Comparison of ENCODE assay signal across 10 mouse cellular contexts in the genomic region with DNA sequence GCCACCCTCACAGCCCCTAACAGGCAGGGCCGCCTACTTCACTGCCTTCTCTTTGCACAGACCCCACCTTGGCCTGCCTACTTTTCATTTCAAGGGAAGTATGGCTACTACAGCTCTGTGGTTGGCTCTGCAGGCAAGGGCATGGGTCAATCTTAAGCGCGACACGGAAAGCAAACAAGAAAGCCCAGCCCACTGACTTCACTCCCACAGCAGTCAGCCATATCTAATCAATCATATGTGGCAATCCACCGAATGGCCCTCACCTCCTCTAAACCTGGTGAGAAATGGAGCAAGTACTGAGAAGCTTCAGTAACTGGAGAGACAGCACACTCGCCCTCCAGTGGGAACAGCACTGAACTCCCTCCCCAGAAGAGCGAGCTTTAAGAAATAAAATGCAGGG. TPM values are rescaled to one million over a fixed set of nuclear protein-coding genes. Genes with fewer than 3 reads are reported as not detected.
A peak's percentile ranks its signal among the peaks of the same experiment; 100 is the strongest.
DNase-seq lines count a peak whose midpoint lies in the region; ATAC-seq and TF ChIP-seq lines count a peak whose summit lies in the region.
"Had no signal": no experiment of that assay in that cellular context is flagged by ENCODE, and none has a peak within 500 bp of the region (broad histone marks: within the 10 kb centered on the region; RNA-seq: fewer than 3 reads in every experiment).

No protein-coding gene starts in this region.

- no peaks in the 10 kb centered on the region for H3K9me3 ChIP-seq in kidney, embryonic 16.5 days (ENCODE audit: low read length)
- H3K9me3 ChIP-seq in liver, embryonic 14.5 days (ENCODE audit: control insufficient read depth, low read length): no peaks in the 10 kb centered on the region
- no peaks in the 10 kb centered on the region for H3K9me3 ChIP-seq in kidney, embryonic 15.5 days (replicated peaks)
- H3K9me3 ChIP-seq in heart, embryonic 11.5 days (replicated peaks; ENCODE audit: control insufficient read depth, low read length): no peaks in the 10 kb centered on the region
- H3K9me3 ChIP-seq: hindbrain, embryonic 15.5 days had no signal

- no peak for DNase-seq in kidney, adult 2 months
- peak; percentile 16 for DNase-seq in NIH3T3 (ENCODE audit: low read depth)
- peak; percentile 30 for DNase-seq in embryo, embryonic 10.5 days (ENCODE audit: low spot score)
- peak in 1 of 3 experiments; percentile 28 for DNase-seq in liver, embryonic 14.5 days (ENCODE audit: low read depth in 3 of 3, low spot score in 3 of 3)
- no peak for DNase-seq in kidney, postnatal 10 days
- DNase-seq: forebrain, postnatal 0 days had no signal

- no peaks in the 10 kb centered on the region for H3K36me3 ChIP-seq in kidney, embryonic 16.5 days (ENCODE audit: insufficient read depth, low read length)
- H3K36me3 ChIP-seq in kidney, adult 2 months (ENCODE audit: control insufficient read depth, insufficient read depth, low read length): no peaks in the 10 kb centered on the region
- H3K36me3 ChIP-seq in liver, embryonic 14.5 days (replicated peaks; ENCODE audit: control insufficient read depth, insufficient read depth, low read depth): no peaks in the 10 kb centered on the region
- no peaks in the 10 kb centered on the region for H3K36me3 ChIP-seq in kidney, embryonic 15.5 days
- no peaks in the 10 kb centered on the region for H3K36me3 ChIP-seq in heart, embryonic 11.5 days (ENCODE audit: control insufficient read depth, insufficient read depth, low read length)
- H3K36me3 ChIP-seq: hindbrain, embryonic 15.5 days had no signal

- H3K27me3 ChIP-seq in kidney, embryonic 16.5 days (ENCODE audit: insufficient read depth, low read length): peaks cover 5% of the 10 kb centered on the region
- H3K27me3 ChIP-seq in kidney, adult 2 months (replicated peaks; ENCODE audit: control insufficient read depth, insufficient read depth, low read length): no peaks in the 10 kb centered on the region
- peaks cover 4% of the 10 kb centered on the region for H3K27me3 ChIP-seq in liver, embryonic 14.5 days (ENCODE audit: control insufficient read depth, insufficient read depth, low read length)
- H3K27me3 ChIP-seq in kidney, embryonic 15.5 days: peaks cover 3% of the 10 kb centered on the region
- H3K27me3 ChIP-seq in heart, embryonic 11.5 days (ENCODE audit: control insufficient read depth, insufficient read depth, low read length): no peaks in the 10 kb centered on the region
- H3K27me3 ChIP-seq: hindbrain, embryonic 15.5 days had no signal

- no peak overlapping the region for H3K27ac ChIP-seq in kidney, embryonic 16.5 days (ENCODE audit: low read length)
- H3K27ac ChIP-seq in kidney, adult 2 months (ENCODE audit: insufficient read depth, low read depth, low read length): no peak overlapping the region
- no peak overlapping the region; the same call in 1 of the 2 replicates for H3K27ac ChIP-seq in liver, embryonic 14.5 days
- H3K27ac ChIP-seq in kidney, embryonic 15.5 days: no peak overlapping the region
- no peak overlapping the region for H3K27ac ChIP-seq in heart, embryonic 11.5 days (ENCODE audit: low read depth, low read length)
- H3K27ac ChIP-seq: hindbrain, embryonic 15.5 days had no signal

- ATAC-seq in kidney, embryonic 16.5 days (ENCODE audit: low FRiP score, low TSS enrichment): no peak
- ATAC-seq in liver, embryonic 14.5 days (ENCODE audit: insufficient read depth): no peak
- ATAC-seq in kidney, embryonic 15.5 days (replicated peaks; ENCODE audit: low FRiP score): no peak
- ATAC-seq in heart, embryonic 11.5 days (replicated peaks; ENCODE audit: insufficient number of reproducible peaks, low FRiP score, low TSS enrichment): no peak
- ATAC-seq: forebrain, postnatal 0 days had no signal

- no peak for TF ChIP-seq EP300 in liver, embryonic 14.5 days (IDR thresholded peaks at IDR 0.05; ENCODE audit: low read depth)

- no peak; the same call in 1 of the 2 replicates for TF ChIP-seq CTCF in kidney, adult 2 months (conservative IDR thresholded peaks at IDR 0.05; ENCODE audit: insufficient read depth, insufficient read length, low read depth, low read length)
- TF ChIP-seq CTCF in liver, embryonic 14.5 days (IDR thresholded peaks at IDR 0.05; ENCODE audit: low read depth): 0 out of 2 replicates have a peak, but pooled peaks have one; percentile 11

- H3K9ac ChIP-seq in kidney, embryonic 16.5 days (replicated peaks; ENCODE audit: low read length): no peak overlapping the region
- peak overlapping the region; percentile 29; the same call in 1 of the 2 replicates for H3K9ac ChIP-seq in liver, embryonic 14.5 days (replicated peaks)
- H3K9ac ChIP-seq in kidney, embryonic 15.5 days: no peak overlapping the region
- no peak overlapping the region for H3K9ac ChIP-seq in heart, embryonic 11.5 days (ENCODE audit: low read depth, low read length)
- H3K9ac ChIP-seq: forebrain, postnatal 0 days; hindbrain, embryonic 15.5 days had no signal

- no peak overlapping the region for H3K4me3 ChIP-seq in kidney, embryonic 16.5 days (ENCODE audit: low read length)
- H3K4me3 ChIP-seq in kidney, adult 2 months (ENCODE audit: insufficient read depth, low read depth, low read length): no peak overlapping the region
- H3K4me3 ChIP-seq in liver, embryonic 14.5 days (ENCODE audit: insufficient read depth in 1 of 2, low read depth in 2 of 2, low read length in 2 of 2): peak overlapping the region in 1 of 2 experiments; percentile 8; a peak in 2 of 4 replicates
- H3K4me3 ChIP-seq in kidney, embryonic 15.5 days (replicated peaks): no peak overlapping the region
- no peak overlapping the region for H3K4me3 ChIP-seq in heart, embryonic 11.5 days (ENCODE audit: low read depth, low read length)
- H3K4me3 ChIP-seq: hindbrain, embryonic 15.5 days had no signal

- WGBS in kidney, embryonic 16.5 days: 29% methylated on average over 7 of the region's 7 CpGs
- 52% methylated on average over 7 of the region's 7 CpGs for WGBS in kidney, adult 2 months
- WGBS in liver, embryonic 14.5 days (ENCODE audit: insufficient replicate concordance): 22% methylated on average over 7 of the region's 7 CpGs
- WGBS in kidney, embryonic 15.5 days: 24% methylated on average over 7 of the region's 7 CpGs
- 37% methylated on average over 7 of the region's 7 CpGs for WGBS in heart, embryonic 11.5 days (ENCODE audit: insufficient replicate concordance)

- peaks cover 39% of the 10 kb centered on the region for H3K4me1 ChIP-seq in kidney, embryonic 16.5 days (ENCODE audit: insufficient read depth, low read length)
- H3K4me1 ChIP-seq in kidney, adult 2 months (ENCODE audit: control insufficient read depth, insufficient read depth, low read length): peaks cover 16% of the 10 kb centered on the region
- peaks cover 28 to 37% of the 10 kb centered on the region in 2 experiments for H3K4me1 ChIP-seq in liver, embryonic 14.5 days (replicated peaks; ENCODE audit: control insufficient read depth in 2 of 2, insufficient read depth in 2 of 2, low read length in 1 of 2)
- H3K4me1 ChIP-seq in kidney, embryonic 15.5 days: peaks cover 50% of the 10 kb centered on the region
- H3K4me1 ChIP-seq in heart, embryonic 11.5 days (ENCODE audit: control insufficient read depth, insufficient read depth, low read length): peaks cover 27% of the 10 kb centered on the region

- H3K4me2 ChIP-seq in kidney, embryonic 16.5 days (replicated peaks; ENCODE audit: low read depth, low read length): 0 out of 2 replicates have a peak overlapping the region, but pooled peaks have one; percentile 0
- H3K4me2 ChIP-seq in liver, embryonic 14.5 days (ENCODE audit: low read depth): peak overlapping the region; percentile 96
- no peak overlapping the region for H3K4me2 ChIP-seq in kidney, embryonic 15.5 days
- no peak overlapping the region for H3K4me2 ChIP-seq in heart, embryonic 11.5 days
- H3K4me2 ChIP-seq: hindbrain, embryonic 15.5 days had no signal

- TF ChIP-seq POLR2A in kidney, adult 2 months (IDR thresholded peaks at IDR 0.05; ENCODE audit: low read depth, low read length): no peak

RNA-seq across cellular contexts. Expression of gene Atl2, which starts 4.0 kb away (rescaled TPM):
- polyA plus RNA-seq in kidney, embryonic 16.5 days (2015; fragmentation: Nextera tagmentation; extraction: Ambion mirVana): 42.3 and 42.4 TPM in 2 replicates
- polyA plus RNA-seq in kidney, adult 2 months (2012; rRNA removed): 15.1 and 18.0 TPM in 2 replicates
- 13.6 and 19.4 TPM in 2 replicates for polyA plus RNA-seq in liver, embryonic 14.5 days (2012; rRNA removed)
- 26.4 and 31.2 TPM in 2 replicates for polyA plus RNA-seq in liver, embryonic 14.5 days (2014; fragmentation: Nextera tagmentation; extraction: Ambion mirVana)
- 38.5 and 39.6 TPM in 2 replicates for polyA plus RNA-seq in kidney, embryonic 15.5 days (2015; fragmentation: Nextera tagmentation; extraction: Ambion mirVana)
- 31.0 and 37.6 TPM in 2 replicates for polyA plus RNA-seq in heart, embryonic 11.5 days (2014; fragmentation: Nextera tagmentation; extraction: Ambion mirVana)

Comparison
In these comparisons a context has a peak if more than half of its experiments do, and no peak if none do; other contexts are left out.
1. H3K4me2 ChIP-seq: peak in kidney, embryonic 16.5 days (single experiment) and liver, embryonic 14.5 days (single experiment); none in kidney, embryonic 15.5 days (single experiment) and heart, embryonic 11.5 days (single experiment).
2. DNase-seq: peak in NIH3T3 (single experiment) and embryo, embryonic 10.5 days (single experiment); none in kidney, adult 2 months (single experiment) and kidney, postnatal 10 days (single experiment).